Mouse (Mus musculus) T-helper 1 cell (primary cell): ENCODE measurements at regions not wholly inside any gene's neighbourhood (a gene's known extent, or its start where the extent isn't known, plus 50 kb on each side); places are given as distances from the start of the nearest gene placed in this dataset.

Experiments
- in situ Hi-C: fragments of 300-600 bp; cut with MboI, MseI; formaldehyde crosslinking; loops from one replicate; pipeline ENCODE4 v1.15.1; 2025; ENCODE audit warnings: high pct_unique_total_duplicates

DNA sequence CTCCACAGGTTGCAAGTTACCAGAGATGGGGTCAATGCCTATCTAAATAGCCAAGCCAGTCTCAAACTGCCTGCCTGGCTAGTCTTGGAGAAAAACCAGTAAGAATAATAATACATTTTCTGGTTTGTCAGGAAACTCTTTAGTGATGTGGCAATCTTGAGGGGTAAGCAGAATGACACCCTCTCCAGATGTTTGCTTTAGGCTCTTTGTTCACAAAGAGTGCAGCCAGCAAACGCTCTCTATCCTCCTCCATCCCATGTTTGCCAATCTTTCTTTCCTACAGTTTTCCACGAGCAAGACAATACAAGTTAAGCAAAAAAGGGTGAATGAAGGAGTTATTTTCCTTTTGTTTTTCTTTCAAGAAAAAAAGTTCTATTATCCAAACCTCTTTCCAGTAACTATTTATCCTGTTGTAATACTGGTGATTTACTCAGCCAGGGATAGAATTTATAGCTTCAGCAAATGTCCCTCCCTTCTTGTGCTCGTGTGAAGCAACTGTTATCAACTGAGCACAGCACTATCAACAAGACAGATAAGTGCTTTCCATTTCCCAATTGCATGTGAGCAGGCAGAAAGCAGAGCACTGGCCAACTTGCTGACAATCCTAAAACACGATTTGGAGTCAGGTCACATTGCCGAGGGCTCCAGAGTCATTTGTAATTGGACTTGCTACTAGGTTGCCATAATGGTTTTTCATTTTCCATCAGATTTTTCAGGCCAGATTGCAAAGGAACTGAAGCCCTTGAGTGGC is 873.5 kb downstream of the Rapgef2 start:
- in situ Hi-C loops: no loop called here

DNA sequence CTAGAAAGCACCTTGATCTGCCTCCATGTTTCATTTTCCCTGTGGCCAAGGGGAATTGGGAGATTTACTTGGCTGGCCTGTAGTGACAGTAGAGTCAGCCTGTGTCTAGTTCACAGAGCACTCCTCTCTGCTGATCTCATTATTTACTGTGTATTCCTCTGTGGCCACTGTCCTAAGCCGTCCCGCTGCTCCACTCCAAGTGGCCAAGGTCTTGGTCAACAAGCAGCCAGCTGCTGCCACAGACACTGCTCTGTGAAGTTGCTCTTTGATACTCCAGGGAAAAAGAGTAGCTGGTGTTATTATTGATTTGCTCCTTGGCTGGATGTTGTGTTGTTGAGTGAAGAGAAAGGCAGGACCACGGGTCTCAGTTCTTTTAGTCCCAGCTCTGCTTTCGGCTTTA is 874.9 kb downstream of the Rapgef2 start:
- in situ Hi-C loops: no loop called here

DNA sequence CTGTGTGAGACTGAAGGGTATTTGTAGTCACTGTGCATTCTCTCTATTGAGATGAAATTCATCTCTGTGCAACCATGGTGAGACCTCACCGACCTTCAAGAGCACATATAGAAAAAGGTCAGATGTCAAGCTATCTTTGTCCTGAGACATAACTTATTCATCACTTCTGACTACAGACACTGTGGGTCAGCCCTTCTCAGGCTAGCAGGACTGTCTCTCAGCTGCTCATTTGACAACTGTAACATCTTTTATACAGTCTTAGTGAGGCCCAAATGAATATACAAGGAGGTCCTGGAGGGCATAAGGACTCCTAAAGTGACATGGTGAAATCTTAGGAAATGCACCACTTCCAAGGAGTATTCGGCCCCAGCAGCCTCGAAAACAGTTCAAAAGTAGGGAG is 877.1 kb downstream of the Rapgef2 start:
- in situ Hi-C loops: no loop called here

DNA sequence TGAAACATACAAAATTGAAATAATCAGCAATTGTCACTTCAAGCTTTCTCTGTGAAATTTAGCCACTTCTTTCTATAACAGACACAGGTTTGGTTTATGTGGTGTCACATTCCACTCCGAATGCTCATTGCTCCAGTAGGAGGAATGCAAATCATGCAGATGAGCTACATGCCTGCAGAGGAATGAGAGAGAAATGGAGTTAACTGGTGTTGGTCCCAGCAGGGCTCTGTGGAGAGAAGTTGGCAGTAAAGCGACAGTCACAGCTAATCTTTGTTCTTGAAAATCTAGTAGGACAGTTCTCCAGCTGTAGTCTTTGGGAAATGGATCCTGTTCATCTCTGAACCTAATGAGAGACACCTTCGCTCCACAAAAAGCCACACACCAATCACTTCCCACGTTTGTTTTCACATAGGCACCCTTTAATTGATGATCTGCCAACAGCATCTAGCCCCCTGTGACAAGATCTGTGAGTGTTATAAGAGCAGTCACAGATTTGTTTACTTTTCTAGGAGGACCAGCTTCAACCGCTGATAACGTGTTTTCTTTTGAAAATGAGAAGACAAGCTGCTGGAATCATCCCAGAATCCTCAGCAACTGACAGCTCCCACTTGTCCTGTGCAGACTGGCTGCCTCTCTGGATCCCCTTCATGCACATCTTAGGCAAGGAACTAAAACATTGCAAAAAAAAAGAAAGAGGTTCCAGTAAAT is 880.4 kb downstream of the Rapgef2 start:
- in situ Hi-C loops: no loop called here

DNA sequence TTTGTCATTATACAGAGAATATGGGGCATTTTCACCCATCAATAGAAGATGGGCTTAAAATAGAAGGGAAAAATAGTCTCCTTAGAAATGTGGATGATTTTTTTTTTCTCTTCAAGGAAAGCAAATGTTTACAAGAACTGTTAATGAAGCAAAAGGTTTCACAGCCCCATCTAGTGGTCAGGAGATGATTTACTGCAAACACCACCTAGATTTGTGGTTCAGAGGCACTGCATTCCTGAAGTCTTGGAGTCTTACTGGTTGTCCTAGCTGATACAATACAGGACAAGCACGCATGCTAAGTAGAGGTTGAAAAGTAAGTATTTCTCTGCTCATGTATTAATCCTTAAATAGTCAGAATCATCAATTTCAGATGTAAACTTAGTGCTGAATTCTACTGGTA is 927.9 kb downstream of the Rapgef2 start:
- in situ Hi-C loops: no loop called here

DNA sequence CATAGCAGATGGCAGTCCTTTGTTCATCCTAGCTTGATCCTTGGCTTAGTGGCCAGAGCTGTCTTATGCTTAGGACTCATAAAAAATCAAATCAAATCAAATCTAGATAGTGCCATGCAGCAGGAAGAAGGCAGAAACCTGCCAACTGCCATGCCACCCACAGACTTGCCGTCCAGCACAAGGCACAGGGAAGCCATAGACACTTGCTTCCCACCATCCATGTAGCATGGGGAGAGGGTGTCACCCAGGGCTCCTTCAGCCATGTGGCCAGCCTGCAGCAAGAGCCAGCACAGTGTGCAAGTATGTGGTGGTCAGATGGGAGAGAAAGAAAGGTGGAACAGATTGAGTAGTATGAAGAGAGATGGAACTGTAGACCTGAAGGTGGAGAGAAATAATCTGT is 946.4 kb downstream of the Rapgef2 start:
- in situ Hi-C loops: no loop called here

DNA sequence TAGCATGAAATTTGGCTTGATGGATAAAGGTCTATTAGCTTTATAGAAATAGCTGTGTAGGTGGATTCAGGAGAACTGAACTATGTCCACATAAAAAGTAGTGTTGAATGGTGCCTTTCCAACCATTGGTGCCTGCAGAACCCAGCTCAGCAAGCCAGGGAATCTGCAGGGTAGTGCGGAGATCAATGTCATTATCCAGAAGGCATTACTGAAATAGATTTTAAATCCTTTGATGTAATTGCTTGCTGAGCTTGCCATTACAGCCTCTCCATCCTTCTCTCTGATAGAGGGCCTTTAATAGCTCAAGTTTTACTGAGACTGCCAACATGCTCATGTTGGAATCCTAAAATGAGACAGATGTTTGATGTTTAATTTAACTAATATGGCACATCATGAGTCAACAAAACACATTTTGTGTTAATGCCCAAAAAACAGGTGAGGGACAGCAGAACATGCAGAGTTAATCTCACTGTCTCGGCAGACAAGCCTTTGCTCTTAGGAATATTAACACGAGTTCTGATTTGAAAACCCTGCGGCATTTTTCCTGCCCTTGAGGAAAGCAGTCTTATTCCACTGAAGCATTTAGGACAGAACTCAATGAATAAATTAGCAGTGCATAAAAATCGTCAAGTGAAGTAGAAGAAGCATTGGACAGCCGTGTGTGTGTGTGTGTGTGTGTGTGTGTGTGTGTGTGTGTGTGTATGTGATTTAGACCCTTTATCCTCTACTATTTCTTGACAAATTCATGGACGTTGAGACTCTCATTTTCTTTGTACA is 974.5 kb downstream of the Rapgef2 start:
- in situ Hi-C loops: no loop called here

DNA sequence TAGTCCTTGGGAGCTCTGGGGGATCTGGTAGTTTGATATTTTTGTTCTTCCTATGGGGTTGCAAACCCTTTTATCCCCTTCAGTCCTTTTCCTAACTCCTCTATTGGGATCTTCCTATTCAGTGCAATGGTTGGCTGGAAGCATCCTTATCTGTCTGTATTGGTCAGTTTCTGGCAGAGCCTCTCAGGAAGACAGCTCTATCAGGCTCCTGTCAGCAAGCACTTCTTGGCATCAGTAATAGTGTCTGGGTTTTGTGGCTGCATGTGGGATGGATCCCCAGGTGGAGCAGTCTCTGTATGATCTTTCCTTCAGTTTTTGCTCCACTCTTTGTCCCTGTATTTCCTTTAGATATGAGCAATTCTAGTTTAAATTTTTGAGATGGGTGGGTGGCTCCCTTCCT is 985.8 kb downstream of the Rapgef2 start:
- in situ Hi-C loops: no loop called here

DNA sequence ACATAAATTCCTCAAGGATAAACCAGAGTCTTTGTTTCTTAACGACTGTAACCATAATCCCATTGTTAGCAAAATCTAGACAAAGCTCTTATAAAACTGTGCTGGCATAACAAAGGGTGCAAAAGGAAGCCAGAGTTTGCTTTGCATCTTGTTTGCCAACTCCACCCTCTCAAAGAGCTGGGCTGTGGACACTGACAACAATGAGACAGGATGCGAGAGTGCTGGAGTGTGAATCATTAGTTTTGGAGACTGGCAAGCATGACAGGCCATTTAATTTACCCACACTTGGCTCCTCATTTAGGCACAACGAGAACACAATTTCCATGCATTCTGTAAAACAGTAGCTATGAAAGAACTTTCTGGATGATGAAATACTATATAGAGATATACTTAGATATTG is 994.4 kb downstream of the Rapgef2 start:
- in situ Hi-C loops: no loop called here

DNA sequence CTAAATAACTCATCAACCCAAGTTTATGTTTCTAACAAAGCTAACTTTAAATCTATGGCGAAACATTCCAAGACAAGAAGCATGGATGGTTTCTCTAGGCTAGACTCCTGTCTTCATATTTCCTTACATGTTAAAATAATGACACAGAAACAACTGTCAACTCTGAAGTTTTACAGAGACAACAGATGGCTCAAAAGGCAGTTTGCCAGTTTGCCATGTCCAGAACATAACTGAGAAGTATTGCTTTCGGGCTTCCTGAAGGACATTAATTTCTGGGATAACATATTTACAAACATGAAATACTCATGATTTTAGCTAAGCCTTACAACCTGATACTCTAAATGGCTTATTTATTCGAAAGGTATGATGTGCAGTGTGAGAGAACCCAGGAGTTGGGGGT is 1002.2 kb downstream of the Rapgef2 start:
- in situ Hi-C loops: no loop called here

DNA sequence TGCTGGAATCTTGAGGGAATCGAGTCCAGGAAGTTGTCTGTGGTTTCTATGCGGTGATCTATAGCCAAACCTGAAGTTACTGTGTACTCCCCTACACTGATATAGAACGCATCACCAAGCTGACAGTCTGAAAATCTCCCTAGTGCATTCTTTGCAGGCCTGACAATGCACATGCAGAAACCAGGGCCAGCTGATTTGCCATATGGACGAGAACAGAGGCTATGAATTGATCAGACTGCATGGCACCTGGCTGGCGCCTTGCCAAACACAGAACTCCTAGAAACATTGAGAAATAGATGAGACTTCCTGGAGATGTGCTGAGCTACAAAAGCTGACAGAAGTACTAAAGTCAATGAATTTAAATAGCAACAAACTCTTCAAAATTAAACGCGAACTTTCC is 1049.4 kb downstream of the Rapgef2 start:
- in situ Hi-C loops: no loop called here

DNA sequence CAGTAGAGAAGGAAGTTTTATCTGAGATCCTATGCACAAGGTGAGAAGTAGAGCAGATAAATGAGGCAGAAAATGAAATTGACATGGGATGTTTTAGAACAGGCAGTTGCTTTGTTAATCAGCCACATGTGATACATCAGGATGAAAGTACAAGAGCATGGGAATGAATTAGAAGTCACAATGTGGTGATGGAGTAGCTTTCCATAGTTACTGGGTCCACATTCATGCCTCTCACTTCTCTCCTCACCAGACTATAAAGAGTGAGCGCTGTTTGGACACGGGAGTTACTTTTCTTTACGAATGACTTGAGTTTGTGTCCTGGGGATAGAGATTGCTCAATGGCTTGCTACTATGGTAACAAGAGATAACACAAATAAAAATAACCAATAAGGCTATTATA is 1076.6 kb downstream of the Rapgef2 start:
- in situ Hi-C loops: loop anchor here (10.0 kb wide), 1 partner anchor 1285 kb away; no protein-coding TSS in a partner anchor

DNA sequence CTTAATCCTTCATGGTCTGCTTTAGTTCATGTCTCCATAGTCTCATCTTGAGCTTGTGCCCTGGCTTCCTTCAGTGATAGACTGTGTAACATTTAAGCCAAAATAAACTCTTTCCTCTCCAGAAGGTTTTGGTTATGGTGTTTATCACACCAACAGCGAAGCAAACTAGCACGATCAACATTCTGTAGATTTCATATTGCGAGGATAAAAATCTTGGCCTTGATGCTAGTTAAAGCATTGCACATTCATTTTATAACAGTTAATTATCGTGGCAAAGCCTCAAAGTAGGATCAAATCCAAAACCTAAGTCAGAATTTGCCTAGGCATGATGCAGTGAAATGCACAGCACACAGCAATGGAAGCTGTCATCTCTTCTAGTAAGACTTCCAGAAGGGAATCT is 1123.7 kb downstream of the Rapgef2 start:
- in situ Hi-C loops: no loop called here

DNA sequence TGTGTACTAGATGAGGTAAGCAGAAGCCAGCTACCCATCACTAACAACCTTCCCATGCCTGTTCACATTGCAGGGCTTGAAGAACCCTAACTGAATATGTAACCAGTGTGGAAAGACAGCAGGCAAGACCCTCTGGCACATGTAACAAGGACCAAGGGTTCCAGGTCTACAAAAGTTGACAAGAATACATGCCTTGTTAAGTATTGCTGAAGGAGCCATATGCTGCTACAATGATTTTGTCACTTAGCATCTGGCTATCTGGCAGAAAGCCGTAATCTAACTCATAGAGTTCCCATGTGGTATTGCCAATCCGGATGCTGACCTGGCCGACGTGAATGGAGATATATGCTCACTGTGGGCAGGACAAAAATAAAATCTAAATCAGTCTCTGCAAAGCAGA is 1127.9 kb downstream of the Rapgef2 start:
- in situ Hi-C loops: no loop called here
